Mouse (Mus musculus) bone marrow macrophage, adult 2 months (primary cell): Measurements from ENCODE around the gene Tmem233.

Experiments used
- CTCF ChIP-seq: IDR thresholded peaks from 2 replicates; pipeline ENCODE4 v1.5.1; 2012; ENCODE audit warnings: low read depth, mild to moderate bottlenecking, low read length, moderate library complexity
- POLR2A ChIP-seq: IDR thresholded peaks from 2 replicates; pipeline ENCODE4 v1.6.1; 2012; ENCODE audit warnings: mild to moderate bottlenecking, low read depth, low read length, borderline replicate concordance

GRCm38 (mm10) chr5:116052826-116053225 is 30.2 kb downstream of the Tmem233 start:
- TF ChIP-seq CTCF (no peak), POLR2A (no peak)
